Mouse (Mus musculus): ENCODE measurements around the gene Egfem1. TPM values are rescaled to one million over a fixed set of nuclear protein-coding genes. Genes with fewer than 3 reads are reported as not detected.

Egfem1 gene
- total RNA-seq, 2 experiments from 2014 or later: 40.9 to 43.8 TPM

- DNase-seq (ENCODE audit: low spot score in 2 of 2): no peak
- Histone ChIP-seq H3K27ac (no peak overlapping the region), H3K4me3 (no peak overlapping the region)
- no peak for TF ChIP-seq CTCF (conservative IDR thresholded peaks at IDR 0.05)
Measured at GRCm38 (mm10) chr3:29169003-29169402, 87.2 kb downstream of the Egfem1 start.

GRCm38 (mm10) chr3:29176991-29177390 lies 95.2 kb downstream of the Egfem1 start:
- H3K27ac ChIP-seq: no peak overlapping the region
- no peak for TF ChIP-seq CTCF (conservative IDR thresholded peaks at IDR 0.05)

GRCm38 (mm10) chr3:29182988-29183387 lies 101.2 kb downstream of the Egfem1 start:
- no peak for DNase-seq (ENCODE audit: low spot score in 2 of 2)
- Histone ChIP-seq H3K4me3 (no peak overlapping the region), H3K27ac (no peak overlapping the region)
- no peak for TF ChIP-seq CTCF (conservative IDR thresholded peaks at IDR 0.05)

More at GRCm38 (mm10) chr3:29176991-29177390, 95.2 kb downstream of the Egfem1 start:
- no peak for DNase-seq (ENCODE audit: low spot score in 2 of 2)
- no peak overlapping the region for H3K4me3 ChIP-seq

- Histone ChIP-seq H3K4me3 (no peak overlapping the region), H3K27ac (0 out of 2 replicates have a peak overlapping the region, but pooled peaks have one; percentile 36)
- no peak for TF ChIP-seq CTCF (conservative IDR thresholded peaks at IDR 0.05)
- no peak for DNase-seq (ENCODE audit: low spot score in 2 of 2)
Measured at GRCm38 (mm10) chr3:29183615-29184198, 101.9 kb downstream of the Egfem1 start.

- Histone ChIP-seq H3K4me3 (no peak overlapping the region), H3K27ac (no peak overlapping the region)
- no peak for TF ChIP-seq CTCF (conservative IDR thresholded peaks at IDR 0.05)
- DNase-seq (ENCODE audit: low spot score in 2 of 2): no peak
Measured at GRCm38 (mm10) chr3:29184486-29185241, 102.8 kb downstream of the Egfem1 start.

GRCm38 (mm10) chr3:29190263-29190662 lies 108.4 kb downstream of the Egfem1 start:
- no peak for DNase-seq (ENCODE audit: low spot score in 2 of 2)
- Histone ChIP-seq H3K27ac (no peak overlapping the region), H3K4me3 (no peak overlapping the region)
- no peak for TF ChIP-seq CTCF (conservative IDR thresholded peaks at IDR 0.05)

- Histone ChIP-seq H3K4me3 (no peak overlapping the region), H3K27ac (no peak overlapping the region)
- no peak for DNase-seq (ENCODE audit: low spot score in 2 of 2)
- TF ChIP-seq CTCF (conservative IDR thresholded peaks at IDR 0.05): no peak
Measured at GRCm38 (mm10) chr3:29197727-29198512, 116.1 kb downstream of the Egfem1 start.

GRCm38 (mm10) chr3:29200601-29201000 lies 118.8 kb downstream of the Egfem1 start:
- TF ChIP-seq CTCF (conservative IDR thresholded peaks at IDR 0.05): no peak
- no peak for DNase-seq (ENCODE audit: low spot score in 2 of 2)
- Histone ChIP-seq H3K4me3 (no peak overlapping the region), H3K27ac (peak overlapping the region; percentile 36; the same call in 1 of the 2 replicates)

- Histone ChIP-seq H3K27ac (no peak overlapping the region), H3K4me3 (no peak overlapping the region)
- DNase-seq (ENCODE audit: low spot score in 2 of 2): no peak
- no peak for TF ChIP-seq CTCF (conservative IDR thresholded peaks at IDR 0.05)
Measured at GRCm38 (mm10) chr3:29202536-29202935, 120.7 kb downstream of the Egfem1 start.

GRCm38 (mm10) chr3:29222414-29222813 lies 140.6 kb downstream of the Egfem1 start:
- Histone ChIP-seq H3K27ac (no peak overlapping the region), H3K4me3 (no peak overlapping the region)
- no peak for DNase-seq (ENCODE audit: low spot score in 2 of 2)
- TF ChIP-seq CTCF (conservative IDR thresholded peaks at IDR 0.05): no peak

GRCm38 (mm10) chr3:29229712-29230111 lies 147.9 kb downstream of the Egfem1 start:
- peak; percentile 50 for TF ChIP-seq CTCF (conservative IDR thresholded peaks at IDR 0.05)
- Histone ChIP-seq H3K27ac (no peak overlapping the region), H3K4me3 (no peak overlapping the region)
- DNase-seq (ENCODE audit: low spot score in 2 of 2): no peak

GRCm38 (mm10) chr3:29235477-29235876 lies 153.7 kb downstream of the Egfem1 start:
- H3K27ac ChIP-seq: no peak overlapping the region
- DNase-seq (ENCODE audit: low spot score in 2 of 2): no peak

GRCm38 (mm10) chr3:29236517-29236916 lies 154.7 kb downstream of the Egfem1 start:
- DNase-seq (ENCODE audit: low spot score in 2 of 2): no peak
- Histone ChIP-seq H3K27ac (no peak overlapping the region), H3K4me3 (no peak overlapping the region)
- no peak for TF ChIP-seq CTCF (conservative IDR thresholded peaks at IDR 0.05)

More at GRCm38 (mm10) chr3:29235477-29235876, 153.7 kb downstream of the Egfem1 start:
- no peak overlapping the region for H3K4me3 ChIP-seq
- no peak for TF ChIP-seq CTCF (conservative IDR thresholded peaks at IDR 0.05)

All from layer of hippocampus, adult 2 months (tissue).